Mouse (Mus musculus): Measurements from ENCODE around the gene Sorcs2. TPM values are rescaled to one million over a fixed set of nuclear protein-coding genes. Genes with fewer than 3 reads are reported as not detected.
A peak's percentile ranks its signal among the peaks of the same experiment; 100 is the strongest.

Sorcs2 gene
- total and polyA plus RNA-seq, 2 experiments from 2014 or later = 12.4 to 50.3 TPM

DNA sequence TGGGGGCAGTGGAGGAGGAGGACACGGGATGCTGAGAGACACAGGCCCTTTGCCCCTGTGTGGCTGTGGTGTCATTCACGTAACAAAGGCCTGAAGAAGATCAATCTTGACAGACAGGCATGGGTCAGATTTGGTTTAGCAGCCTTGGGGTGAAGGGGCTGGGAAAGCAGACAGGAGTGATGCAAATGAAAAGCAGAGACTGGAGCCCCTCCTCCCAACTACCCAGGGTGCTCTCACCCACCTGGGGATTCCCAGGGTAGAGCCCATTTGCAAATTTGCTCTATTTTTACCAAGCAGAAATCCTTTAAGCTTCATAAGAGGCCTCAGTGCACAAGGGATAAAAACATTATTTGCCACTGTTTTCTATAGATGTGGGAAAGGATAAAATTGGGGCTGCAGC lies 253.4 kb downstream of the Sorcs2 start:
- Histone ChIP-seq H3K4me2 (ENCODE audit: low read depth, low read length) (no peak overlapping the region), H3K36me3 (ENCODE audit: insufficient read depth, low read length) (no peaks in the 10 kb centered on the region), H3K9ac (replicated peaks; ENCODE audit: low read length) (no peak overlapping the region), H3K9me3 (ENCODE audit: low read length) (no peaks in the 10 kb centered on the region), H3K4me1 (ENCODE audit: insufficient read depth, low read length) (no peaks in the 10 kb centered on the region), H3K27ac (no peak overlapping the region), H3K27me3 (ENCODE audit: insufficient read depth, low read length) (no peaks in the 10 kb centered on the region), H3K4me3 (ENCODE audit: low read length) (no peak overlapping the region)
- TF ChIP-seq CTCF (IDR thresholded peaks at IDR 0.05; ENCODE audit: low read depth) = no peak
- ATAC-seq (no peak), DNase-seq (ENCODE audit: low spot score) (no peak)
- WGBS = 35% methylated on average over 2 of the region's 2 CpGs

DNA sequence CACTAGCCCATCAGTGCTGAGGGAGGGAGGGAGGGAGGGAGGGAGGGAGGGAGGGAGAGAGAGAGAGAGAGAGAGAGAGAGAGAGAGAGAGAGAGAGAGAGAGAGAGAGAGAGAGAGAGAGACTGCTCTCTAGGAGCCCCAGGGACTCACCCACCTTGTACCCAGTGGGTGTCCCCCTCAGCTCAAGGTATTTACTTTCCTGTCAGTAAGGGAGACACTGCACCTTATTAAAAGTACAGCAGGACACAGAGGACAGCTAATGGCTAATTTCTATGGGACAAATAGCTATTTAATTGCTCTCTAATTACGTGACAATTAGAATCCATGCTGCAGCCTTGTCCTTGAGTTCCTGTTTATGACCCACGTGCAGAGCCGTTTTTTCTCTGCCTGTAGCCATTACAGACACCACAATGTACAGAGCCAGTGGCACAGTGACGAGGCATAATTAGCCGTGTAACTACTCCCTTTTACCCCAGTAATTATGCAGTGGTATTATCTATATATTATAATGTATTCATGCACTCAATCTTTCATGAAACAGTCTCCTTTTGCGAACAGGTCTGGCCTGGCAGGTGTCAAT lies 256.2 kb downstream of the Sorcs2 start:
- no peak overlapping the region for H3K9ac ChIP-seq (replicated peaks; ENCODE audit: low read length)
- H3K27me3 ChIP-seq (ENCODE audit: insufficient read depth, low read length) = no peaks in the 10 kb centered on the region
- H3K4me1 ChIP-seq (ENCODE audit: insufficient read depth, low read length) = no peaks in the 10 kb centered on the region
- H3K4me3 ChIP-seq (ENCODE audit: low read length) = no peak overlapping the region
- TF ChIP-seq CTCF (IDR thresholded peaks at IDR 0.05; ENCODE audit: low read depth) = no peak
- no peaks in the 10 kb centered on the region for H3K9me3 ChIP-seq (ENCODE audit: low read length)
- H3K27ac ChIP-seq = no peak overlapping the region
- no peaks in the 10 kb centered on the region for H3K36me3 ChIP-seq (ENCODE audit: insufficient read depth, low read length)
- 44% methylated on average over 6 of the region's 6 CpGs for WGBS
- no peak overlapping the region for H3K4me2 ChIP-seq (ENCODE audit: low read depth, low read length)
- ATAC-seq (0 out of 2 replicates have a peak, but pooled peaks have one; percentile 25), DNase-seq (ENCODE audit: low spot score) (no peak)

DNA sequence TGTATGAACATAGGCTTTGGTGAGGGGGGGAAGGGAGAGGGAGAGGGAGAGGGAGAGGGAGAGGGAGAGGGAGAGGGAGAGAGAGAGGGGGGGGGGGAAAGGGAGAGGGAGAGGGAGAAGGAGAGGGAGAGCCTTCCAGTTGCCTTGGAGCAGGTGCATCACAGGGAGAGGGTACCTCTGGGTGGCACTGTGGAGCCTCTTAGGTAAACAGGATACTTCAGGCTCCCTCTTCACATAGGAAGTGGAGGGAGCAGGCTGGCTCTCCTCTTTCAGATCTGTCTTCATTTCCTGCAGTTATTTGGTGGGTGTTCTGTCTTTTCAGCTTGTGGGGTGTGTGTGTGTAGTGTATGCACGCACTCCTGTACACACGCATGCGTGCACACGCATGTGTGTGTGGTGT lies 256.8 kb downstream of the Sorcs2 start:
- no peak overlapping the region for H3K9ac ChIP-seq (replicated peaks; ENCODE audit: low read length)
- H3K4me2 ChIP-seq (ENCODE audit: low read depth, low read length) = no peak overlapping the region
- H3K27me3 ChIP-seq (ENCODE audit: insufficient read depth, low read length) = no peaks in the 10 kb centered on the region
- no peak overlapping the region for H3K4me3 ChIP-seq (ENCODE audit: low read length)
- no peak for ATAC-seq
- no peaks in the 10 kb centered on the region for H3K4me1 ChIP-seq (ENCODE audit: insufficient read depth, low read length)
- peak; percentile 53 for TF ChIP-seq CTCF (IDR thresholded peaks at IDR 0.05; ENCODE audit: low read depth)
- no peaks in the 10 kb centered on the region for H3K36me3 ChIP-seq (ENCODE audit: insufficient read depth, low read length)
- peak; percentile 42 for DNase-seq (ENCODE audit: low spot score)
- H3K27ac ChIP-seq = no peak overlapping the region
- no peaks in the 10 kb centered on the region for H3K9me3 ChIP-seq (ENCODE audit: low read length)
- 90% methylated on average over 4 of the region's 4 CpGs for WGBS

DNA sequence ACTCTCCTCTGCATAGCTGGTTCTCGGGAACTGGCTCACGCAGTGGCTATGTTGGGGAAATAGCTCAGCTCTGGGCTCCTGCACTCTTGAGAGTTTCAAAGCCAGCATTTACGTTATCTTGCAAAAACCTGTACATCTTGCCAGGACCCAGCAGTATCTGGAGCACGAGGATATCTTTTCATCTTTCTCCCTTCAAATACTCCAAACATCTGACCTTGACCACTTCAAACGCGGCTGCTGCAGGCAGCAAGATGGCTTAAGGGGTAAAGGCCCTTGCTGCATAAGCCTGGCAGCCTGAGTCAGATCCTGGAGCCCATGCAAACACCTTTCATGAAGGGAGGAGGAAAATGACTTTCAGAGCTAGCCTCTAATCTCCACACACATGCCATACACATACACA lies 258.2 kb downstream of the Sorcs2 start:
- DNase-seq (ENCODE audit: low spot score) (no peak), ATAC-seq (no peak)
- no peak overlapping the region for H3K4me3 ChIP-seq (ENCODE audit: low read length)
- H3K27ac ChIP-seq = no peak overlapping the region
- no peak overlapping the region for H3K9ac ChIP-seq (replicated peaks; ENCODE audit: low read length)
- no peak for TF ChIP-seq CTCF (IDR thresholded peaks at IDR 0.05; ENCODE audit: low read depth)
- H3K9me3 ChIP-seq (ENCODE audit: low read length) = no peaks in the 10 kb centered on the region
- H3K4me1 ChIP-seq (ENCODE audit: insufficient read depth, low read length) = no peaks in the 10 kb centered on the region
- no peaks in the 10 kb centered on the region for H3K36me3 ChIP-seq (ENCODE audit: insufficient read depth, low read length)
- H3K4me2 ChIP-seq (ENCODE audit: low read depth, low read length) = no peak overlapping the region
- WGBS = 74% methylated on average over 6 of the region's 6 CpGs
- no peaks in the 10 kb centered on the region for H3K27me3 ChIP-seq (ENCODE audit: insufficient read depth, low read length)

DNA sequence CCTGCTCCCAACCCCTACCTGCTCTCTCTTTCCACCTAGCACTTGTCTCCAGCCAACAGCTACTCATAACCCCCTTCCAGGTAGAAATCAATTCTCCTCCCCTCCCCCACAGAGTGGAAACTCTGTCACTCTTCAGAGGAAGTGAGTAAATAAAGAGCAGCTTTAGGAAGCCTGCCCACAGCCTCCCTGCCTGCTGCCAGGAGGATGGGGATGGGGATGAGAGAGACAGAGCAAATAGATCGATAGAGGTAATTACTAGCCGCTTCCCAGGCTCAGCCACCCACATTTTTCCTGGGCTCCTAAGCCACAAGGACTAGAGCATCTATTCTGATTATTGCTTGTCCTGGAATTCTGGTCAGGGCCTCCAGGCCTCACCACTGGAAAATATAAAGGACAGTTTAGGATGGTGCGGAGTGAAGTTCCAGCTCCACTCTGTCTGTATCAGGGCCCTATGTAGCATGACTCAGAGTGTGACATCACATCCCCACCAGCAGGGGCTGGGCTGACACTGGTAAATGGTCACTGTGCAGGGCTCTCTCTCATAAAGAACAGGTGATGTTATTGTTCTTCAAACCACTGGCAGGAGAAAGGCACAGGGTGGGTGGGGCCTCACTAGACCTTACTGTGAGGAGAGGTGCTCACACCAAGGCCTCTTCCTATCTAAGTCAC lies 261.9 kb downstream of the Sorcs2 start:
- DNase-seq (ENCODE audit: low spot score) = no peak
- Histone ChIP-seq H3K4me3 (ENCODE audit: low read length) (no peak overlapping the region), H3K9ac (replicated peaks; ENCODE audit: low read length) (no peak overlapping the region; the same call in 1 of the 2 replicates), H3K4me2 (ENCODE audit: low read depth, low read length) (no peak overlapping the region), H3K4me1 (ENCODE audit: insufficient read depth, low read length) (no peaks in the 10 kb centered on the region), H3K36me3 (ENCODE audit: insufficient read depth, low read length) (no peaks in the 10 kb centered on the region), H3K27me3 (ENCODE audit: insufficient read depth, low read length) (no peaks in the 10 kb centered on the region), H3K9me3 (ENCODE audit: low read length) (no peaks in the 10 kb centered on the region), H3K27ac (no peak overlapping the region)
- ATAC-seq = no peak
- 86% methylated on average over 3 of the region's 3 CpGs for WGBS
- TF ChIP-seq CTCF (IDR thresholded peaks at IDR 0.05; ENCODE audit: low read depth) = peak; percentile 50

DNA sequence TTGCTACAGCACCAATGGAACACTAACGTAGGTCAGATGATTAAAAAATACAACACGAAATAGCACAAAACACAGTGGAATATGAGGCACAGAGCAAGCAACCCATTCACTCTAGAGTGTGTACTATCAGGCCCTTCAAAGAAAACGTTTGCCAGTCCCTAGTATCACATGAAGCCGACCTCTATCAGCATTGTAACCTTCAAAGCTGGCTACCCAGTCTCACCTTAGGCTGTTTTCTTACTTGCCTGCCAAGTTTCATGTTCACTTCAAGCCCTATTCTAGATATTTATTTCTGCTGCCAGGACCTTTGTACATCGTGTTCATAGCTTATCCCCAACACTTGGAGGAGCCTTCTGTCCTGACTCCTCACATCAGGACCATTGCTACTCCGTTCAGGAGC lies 263.6 kb downstream of the Sorcs2 start:
- Histone ChIP-seq H3K4me1 (ENCODE audit: insufficient read depth, low read length) (peaks cover 8% of the 10 kb centered on the region), H3K36me3 (ENCODE audit: insufficient read depth, low read length) (no peaks in the 10 kb centered on the region), H3K9me3 (ENCODE audit: low read length) (no peaks in the 10 kb centered on the region), H3K4me2 (ENCODE audit: low read depth, low read length) (no peak overlapping the region), H3K9ac (replicated peaks; ENCODE audit: low read length) (no peak overlapping the region), H3K27me3 (ENCODE audit: insufficient read depth, low read length) (no peaks in the 10 kb centered on the region), H3K4me3 (ENCODE audit: low read length) (no peak overlapping the region), H3K27ac (no peak overlapping the region)
- DNase-seq (ENCODE audit: low spot score) = no peak
- WGBS = 81% methylated on average over 6 of the region's 6 CpGs
- no peak for TF ChIP-seq CTCF (IDR thresholded peaks at IDR 0.05; ENCODE audit: low read depth)
- ATAC-seq = no peak

DNA sequence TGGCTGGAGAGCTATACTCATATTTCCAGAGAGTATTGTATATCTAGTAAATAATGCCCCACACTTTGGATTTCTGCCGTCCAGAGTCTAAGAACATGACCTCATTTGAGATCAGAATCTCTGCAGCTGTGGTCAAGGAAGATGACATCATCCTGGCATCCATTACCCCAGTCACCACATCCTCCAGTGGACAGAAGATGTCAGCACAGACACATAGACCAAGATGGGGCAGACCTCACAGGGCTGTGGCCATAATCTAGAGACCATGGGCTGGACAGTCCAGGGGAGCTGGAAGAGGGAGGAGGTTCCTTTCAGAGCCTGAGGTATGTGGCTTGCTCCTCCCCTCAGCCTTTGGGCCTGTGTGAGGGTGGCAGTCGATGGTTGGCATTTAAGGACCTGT lies 264.0 kb downstream of the Sorcs2 start:
- Histone ChIP-seq H3K9me3 (ENCODE audit: low read length) (no peaks in the 10 kb centered on the region), H3K27ac (no peak overlapping the region), H3K4me2 (ENCODE audit: low read depth, low read length) (no peak overlapping the region), H3K4me1 (ENCODE audit: insufficient read depth, low read length) (peaks cover 8% of the 10 kb centered on the region), H3K27me3 (ENCODE audit: insufficient read depth, low read length) (no peaks in the 10 kb centered on the region), H3K36me3 (ENCODE audit: insufficient read depth, low read length) (no peaks in the 10 kb centered on the region), H3K9ac (replicated peaks; ENCODE audit: low read length) (no peak overlapping the region), H3K4me3 (ENCODE audit: low read length) (no peak overlapping the region)
- 93% methylated on average over 2 of the region's 2 CpGs for WGBS
- ATAC-seq (no peak), DNase-seq (ENCODE audit: low spot score) (no peak)
- no peak; the same call in 1 of the 2 replicates for TF ChIP-seq CTCF (IDR thresholded peaks at IDR 0.05; ENCODE audit: low read depth)
